15 mouse cellular contexts compared by ENCODE assay signal in genomic region chr11:52310709-52311108, GRCm38 (mm10). TPM values are rescaled to one million over a fixed set of nuclear protein-coding genes. Genes with fewer than 3 reads are reported as not detected.
A peak's percentile ranks its signal among the peaks of the same experiment; 100 is the strongest.
DNase-seq lines count a peak whose midpoint lies in the region; ATAC-seq lines count a peak whose summit lies in the region.
"Had no signal": no experiment of that assay in that cellular context is flagged by ENCODE, and none has a peak within 500 bp of the region (broad histone marks: within the 10 kb centered on the region; RNA-seq: fewer than 3 reads in every experiment).

No protein-coding gene starts in this region.

- ATAC-seq in CD4-positive, CD25-positive, alpha-beta regulatory T cell, adult 4 months, result peak; percentile 40
- peak; percentile 78; the same call in 1 of the 2 replicates for ATAC-seq in embryonic facial prominence, embryonic 15.5 days (ENCODE audit: insufficient number of reproducible peaks, low FRiP score, low TSS enrichment, low read depth)
- no peak for ATAC-seq in forebrain, embryonic 11.5 days (replicated peaks; ENCODE audit: low FRiP score)
- ATAC-seq: hindbrain, embryonic 16.5 days had no signal

- H3K27ac ChIP-seq in embryonic facial prominence, embryonic 15.5 days (replicated peaks), result peak overlapping the region; percentile 74
- H3K27ac ChIP-seq in forebrain, embryonic 11.5 days (ENCODE audit: low read depth, low read length), result no peak overlapping the region
- H3K27ac ChIP-seq: heart, embryonic 15.5 days; kidney, embryonic 15.5 days; stomach, postnatal 0 days had no signal

- H3K4me1 ChIP-seq in embryonic facial prominence, embryonic 15.5 days, result peaks cover 20% of the 10 kb centered on the region
- no peaks in the 10 kb centered on the region for H3K4me1 ChIP-seq in forebrain, embryonic 11.5 days (replicated peaks; ENCODE audit: control insufficient read depth, insufficient read depth, low read length)
- H3K4me1 ChIP-seq: heart, embryonic 15.5 days had no signal

- H3K9ac ChIP-seq in embryonic facial prominence, embryonic 15.5 days, result no peak overlapping the region
- no peak overlapping the region for H3K9ac ChIP-seq in forebrain, embryonic 11.5 days (ENCODE audit: low read length)
- H3K9ac ChIP-seq: heart, embryonic 15.5 days; kidney, embryonic 15.5 days had no signal

- H3K9me3 ChIP-seq in embryonic facial prominence, embryonic 15.5 days (replicated peaks), result no peaks in the 10 kb centered on the region
- no peaks in the 10 kb centered on the region for H3K9me3 ChIP-seq in forebrain, embryonic 11.5 days (ENCODE audit: control insufficient read depth, low read length)
- H3K9me3 ChIP-seq: heart, embryonic 15.5 days; kidney, embryonic 15.5 days; megakaryocyte, embryonic 14.5 days had no signal

- H3K36me3 ChIP-seq in embryonic facial prominence, embryonic 15.5 days, result no peaks in the 10 kb centered on the region
- no peaks in the 10 kb centered on the region for H3K36me3 ChIP-seq in forebrain, embryonic 11.5 days (ENCODE audit: control insufficient read depth, insufficient read depth, low read length)
- H3K36me3 ChIP-seq: heart, embryonic 15.5 days; kidney, embryonic 15.5 days had no signal

- no peaks in the 10 kb centered on the region; the same call in 1 of the 2 replicates for H3K27me3 ChIP-seq in embryonic facial prominence, embryonic 15.5 days
- no peaks in the 10 kb centered on the region for H3K27me3 ChIP-seq in forebrain, embryonic 11.5 days (ENCODE audit: control insufficient read depth, insufficient read depth, low read length)

- no peak overlapping the region for H3K4me3 ChIP-seq in embryonic facial prominence, embryonic 15.5 days (replicated peaks)
- H3K4me3 ChIP-seq in forebrain, embryonic 11.5 days (ENCODE audit: low read depth, low read length), result no peak overlapping the region
- H3K4me3 ChIP-seq: heart, embryonic 15.5 days; kidney, embryonic 15.5 days; megakaryocyte, embryonic 14.5 days had no signal

- no peak overlapping the region for H3K4me2 ChIP-seq in embryonic facial prominence, embryonic 15.5 days (replicated peaks)
- no peak overlapping the region for H3K4me2 ChIP-seq in forebrain, embryonic 11.5 days (ENCODE audit: low read depth, low read length, severe bottlenecking)
- H3K4me2 ChIP-seq: heart, embryonic 15.5 days; kidney, embryonic 15.5 days had no signal

- WGBS in embryonic facial prominence, embryonic 15.5 days, result 28% methylated on average over 14 of the region's 14 CpGs
- WGBS in forebrain, embryonic 11.5 days, result 73% methylated on average over 14 of the region's 14 CpGs

- DNase-seq in T-cell, adult 2 months (ENCODE audit: low spot score), result peak; percentile 64
- peak; percentile 78 for DNase-seq in thymus, postnatal 0 days (ENCODE audit: low spot score)
- DNase-seq in urinary bladder, postnatal 14 days (ENCODE audit: low spot score), result no peak
- DNase-seq in cerebellum, postnatal 4 days (ENCODE audit: low spot score in 2 of 2), result no peak
- no peak for DNase-seq in forebrain, embryonic 11.5 days (ENCODE audit: low spot score)
- DNase-seq: cerebellum, adult 2 months; gastrocnemius, postnatal 25 days; lung, adult 18-20 months had no signal

RNA-seq across cellular contexts. Expression of gene Tcf7, which starts 27.9 kb away (rescaled TPM):
- polyA plus RNA-seq in CD4-positive, CD25-positive, alpha-beta regulatory T cell, adult 4 months (2017; shearing (Covaris generic)), result 100 to 1,000 TPM; 246 to 283 TPM
- polyA plus RNA-seq in embryonic facial prominence, embryonic 15.5 days (2015; fragmentation: Nextera tagmentation; extraction: Ambion mirVana), result 21.5 and 22.6 TPM in 2 replicates
- 1,084 and 1,272 TPM in 2 replicates for polyA plus RNA-seq in thymus, postnatal 0 days (2015; fragmentation: Nextera tagmentation; extraction: Ambion mirVana)
- polyA plus RNA-seq in forebrain, embryonic 11.5 days (2014; fragmentation: Nextera tagmentation; extraction: Ambion mirVana), result 9.5 and 9.6 TPM in 2 replicates

RNA-seq across cellular contexts. Expression of gene Vdac1, which starts 50.0 kb away (rescaled TPM):
- 100 to 1,000 TPM in 1 of 2 experiments, 10 to 100 TPM in 1; 67.5 to 104 TPM for polyA plus RNA-seq in CD4-positive, CD25-positive, alpha-beta regulatory T cell, adult 4 months (2017; shearing (Covaris generic))
- polyA plus RNA-seq in embryonic facial prominence, embryonic 15.5 days (2015; fragmentation: Nextera tagmentation; extraction: Ambion mirVana), result 267 and 268 TPM in 2 replicates
- polyA plus RNA-seq in thymus, postnatal 0 days (2015; fragmentation: Nextera tagmentation; extraction: Ambion mirVana), result 226 and 233 TPM in 2 replicates
- 198 and 207 TPM in 2 replicates for polyA plus RNA-seq in forebrain, embryonic 11.5 days (2014; fragmentation: Nextera tagmentation; extraction: Ambion mirVana)

Comparison
In these comparisons a context has a peak if more than half of its experiments do, and no peak if none do; other contexts are left out.
1. DNase-seq: peak in T-cell, adult 2 months (single experiment) and thymus, postnatal 0 days (single experiment); none in urinary bladder, postnatal 14 days (single experiment), cerebellum, postnatal 4 days (0 of 2) and forebrain, embryonic 11.5 days (single experiment).
2. RNA of gene Tcf7, which starts 27.9 kb away (polyA plus RNA-seq): 1,084 to 1,272 TPM in thymus, postnatal 0 days and 246 to 283 TPM in CD4-positive, CD25-positive, alpha-beta regulatory T cell, adult 4 months; 21.5 to 22.6 TPM in embryonic facial prominence, embryonic 15.5 days and 9.5 to 9.6 TPM in forebrain, embryonic 11.5 days; every median in the first group is over 10 times any median in the second.